Mouse (Mus musculus): Measurements from ENCODE around the gene Vmn1r77. TPM values are rescaled to one million over a fixed set of nuclear protein-coding genes. Genes with fewer than 3 reads are reported as not detected.
"Not testable (repeated sequence)": the region's sequence is repeated elsewhere in the genome, so short reads cannot be mapped to it uniquely, and the experiment has no call there.

The Vmn1r77 gene
- not detected for polyA plus RNA-seq (2021)

GRCm38 (mm10) chr7:12036452-12036851 lies at the start of gene Vmn1r77:
Vmn1r77 (plus strand) TSS chr7:12036752.
- POLR2A ChIA-PET; DNase-seq (ENCODE audit: low read depth, low spot score); CTCF ChIA-PET; ATAC-seq; H3K27me3 ChIP-seq; in situ Hi-C loops (cut with MboI; ENCODE audit: low pct_unique_long_range_greater_than_20kb): not testable (repeated sequence)

- H3K27me3 ChIP-seq; DNase-seq (ENCODE audit: low read depth, low spot score); POLR2A ChIA-PET; ATAC-seq; CTCF ChIA-PET; in situ Hi-C loops (cut with MboI; ENCODE audit: low pct_unique_long_range_greater_than_20kb): not testable (repeated sequence)
Measured at GRCm38 (mm10) chr7:12011491-12011890, 25.1 kb upstream of the Vmn1r77 start.

GRCm38 (mm10) chr7:12012392-12012791 lies 24.2 kb upstream of the Vmn1r77 start:
- in situ Hi-C loops (cut with MboI; ENCODE audit: low pct_unique_long_range_greater_than_20kb); ATAC-seq; H3K27me3 ChIP-seq; CTCF ChIA-PET; POLR2A ChIA-PET; DNase-seq (ENCODE audit: low read depth, low spot score): not testable (repeated sequence)

GRCm38 (mm10) chr7:12013106-12013505 lies 23.4 kb upstream of the Vmn1r77 start:
- POLR2A ChIA-PET: no interaction called here
- no peak for DNase-seq (ENCODE audit: low read depth, low spot score)
- no peaks in the 10 kb centered on the region for H3K27me3 ChIP-seq

GRCm38 (mm10) chr7:12017829-12018228 lies 18.7 kb upstream of the Vmn1r77 start:
- in situ Hi-C loops (cut with MboI; ENCODE audit: low pct_unique_long_range_greater_than_20kb); DNase-seq (ENCODE audit: low read depth, low spot score); H3K27me3 ChIP-seq; CTCF ChIA-PET; POLR2A ChIA-PET; ATAC-seq: not testable (repeated sequence)

More at GRCm38 (mm10) chr7:12013106-12013505, 23.4 kb upstream of the Vmn1r77 start:
- CTCF ChIA-PET: no interaction called here
- in situ Hi-C loops (cut with MboI; ENCODE audit: low pct_unique_long_range_greater_than_20kb): no loop called here
- no peak for ATAC-seq
- TF ChIP-seq CTCF (IDR thresholded peaks at IDR 0.05): no peak

GRCm38 (mm10) chr7:12040664-12041063 lies 4.1 kb downstream of the Vmn1r77 start:
- CTCF ChIA-PET: no interaction called here
- in situ Hi-C loops (cut with MboI; ENCODE audit: low pct_unique_long_range_greater_than_20kb): no loop called here
- TF ChIP-seq CTCF (IDR thresholded peaks at IDR 0.05): no peak
- DNase-seq (ENCODE audit: low read depth, low spot score) (no peak), ATAC-seq (no peak)
- POLR2A ChIA-PET: no interaction called here
- no peaks in the 10 kb centered on the region for H3K27me3 ChIP-seq

Other genes starting within 250 kb of the Vmn1r77 start
- gene Vmn1r74, start 202.8 kb upstream of the Vmn1r77 start, polyA plus RNA-seq (2021): not detected
- not detected for gene Vmn1r75, start 162.1 kb upstream of the Vmn1r77 start, polyA plus RNA-seq (2021)
- not detected for gene Vmn1r76, start 98.5 kb upstream of the Vmn1r77 start, polyA plus RNA-seq (2021)
- not detected for gene Vmn1r78, start 113.5 kb downstream of the Vmn1r77 start, polyA plus RNA-seq (2021)
- 0.06 TPM for gene Vmn1r79, start 134.5 kb downstream of the Vmn1r77 start, polyA plus RNA-seq (2021)
- not detected for gene Vmn1r80, start 152.5 kb downstream of the Vmn1r77 start, polyA plus RNA-seq (2021)
- gene Vmn1r81, start 231.5 kb downstream of the Vmn1r77 start, polyA plus RNA-seq (2021): under 0.01 TPM

Measured in Patski (cell line).